Mouse (Mus musculus): ENCODE results near the gene Ccdc155.
"Not testable (repeated sequence)": the region's sequence is repeated elsewhere in the genome, so short reads cannot be mapped to it uniquely, and the experiment has no call there.

The Ccdc155 gene

DNA sequence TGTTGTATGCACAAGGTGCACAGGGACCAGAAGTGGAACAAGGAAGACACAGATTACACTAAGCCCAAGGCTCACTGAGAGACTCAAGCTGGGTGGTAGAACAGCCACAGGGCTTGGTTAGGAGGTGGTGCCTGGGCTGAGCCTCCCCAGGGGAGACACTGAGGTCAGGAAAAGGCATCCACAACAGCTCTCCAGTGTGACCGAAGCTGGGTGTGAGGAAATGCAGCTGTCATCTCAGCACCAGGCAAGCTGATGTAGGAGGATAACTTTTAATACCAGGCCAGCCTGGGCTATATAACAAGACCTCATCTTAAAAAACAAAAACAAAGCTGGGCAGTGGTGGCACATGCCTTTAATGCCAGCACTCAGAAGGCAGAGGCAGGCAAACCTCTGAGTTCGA is 13.5 kb downstream of the Ccdc155 start:
- no peak for DNase-seq (ENCODE audit: low spot score)

DNA sequence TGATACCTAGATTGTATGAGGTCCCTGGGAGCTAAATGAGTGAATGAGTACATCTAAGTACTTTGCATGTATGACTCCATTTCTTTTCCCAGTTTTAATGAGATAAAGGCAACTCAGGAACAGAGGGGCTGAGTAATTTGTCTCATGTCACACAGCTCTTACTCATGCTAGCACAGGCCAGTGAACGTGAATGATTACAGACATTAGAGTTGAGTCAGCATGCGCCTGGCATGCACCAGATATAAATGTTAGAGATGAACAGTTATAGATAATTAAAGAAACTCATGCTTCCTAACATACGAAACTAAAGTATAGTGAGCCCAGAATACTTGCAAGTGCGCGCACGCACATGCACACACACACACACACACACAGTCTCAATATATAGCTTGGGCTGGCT is 14.5 kb downstream of the Ccdc155 start:
- DNase-seq (ENCODE audit: low spot score) = no peak

DNA sequence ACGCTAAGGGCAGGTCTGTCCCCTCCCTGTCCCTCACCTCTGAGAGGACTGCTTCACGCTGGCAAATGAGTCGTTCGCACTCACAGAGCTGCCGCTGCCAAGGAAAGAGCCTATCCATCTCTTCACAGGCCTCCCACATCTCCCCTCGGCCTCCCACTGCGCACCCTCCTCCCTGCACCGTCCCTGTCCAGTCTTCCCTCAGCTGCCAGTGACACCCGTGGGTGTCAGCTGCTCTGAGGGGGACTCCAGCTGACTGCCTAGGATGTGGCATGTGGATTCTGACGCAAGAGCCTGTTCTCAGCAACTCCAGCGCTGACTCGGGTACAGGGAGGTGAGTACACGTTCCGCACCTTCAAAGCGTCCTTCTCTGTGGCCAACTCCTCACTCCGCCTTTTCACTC is 15.1 kb downstream of the Ccdc155 start:
- DNase-seq (ENCODE audit: low spot score) = no peak

DNA sequence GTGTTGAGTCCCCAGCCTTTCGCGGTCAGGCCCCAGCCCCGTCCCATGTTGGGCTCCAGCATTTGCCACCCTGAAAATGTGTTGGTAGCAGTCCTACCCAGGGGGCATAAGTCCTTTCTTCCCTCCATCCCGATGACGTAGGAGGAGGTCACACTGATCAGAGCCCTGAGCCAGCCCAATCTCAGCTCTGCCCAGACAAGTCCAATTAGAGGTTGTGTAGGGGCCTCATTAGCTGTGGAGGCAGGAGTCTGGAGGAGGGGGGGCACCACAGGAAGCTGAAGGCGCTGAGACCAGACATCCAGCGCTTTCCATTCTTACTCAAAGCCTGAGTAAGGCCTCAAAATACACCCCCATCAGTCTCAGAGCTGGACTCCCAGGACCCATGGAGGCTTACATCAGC is 18.8 kb downstream of the Ccdc155 start:
- no peak for DNase-seq (ENCODE audit: low spot score)

DNA sequence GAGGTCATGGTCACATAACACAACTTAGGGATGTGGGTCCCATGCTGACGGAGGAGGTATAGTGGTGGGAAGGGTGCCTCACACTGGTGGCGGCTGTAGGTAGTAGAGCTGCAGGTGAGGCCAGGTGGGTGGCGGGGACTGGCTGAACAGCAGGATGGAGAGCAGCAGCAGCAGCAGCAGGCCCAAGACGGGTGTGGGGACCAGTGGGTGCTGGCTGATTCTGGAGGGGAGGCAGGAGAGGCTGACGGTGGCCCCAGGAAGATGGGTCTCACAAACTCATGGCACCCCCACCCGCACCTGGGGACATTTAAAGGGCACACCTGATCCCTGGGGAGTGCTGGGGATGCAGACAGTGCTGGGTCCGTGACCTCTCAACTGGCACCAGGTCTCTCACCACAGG is 21.0 kb downstream of the Ccdc155 start:
- DNase-seq (ENCODE audit: low spot score) = no peak

DNA sequence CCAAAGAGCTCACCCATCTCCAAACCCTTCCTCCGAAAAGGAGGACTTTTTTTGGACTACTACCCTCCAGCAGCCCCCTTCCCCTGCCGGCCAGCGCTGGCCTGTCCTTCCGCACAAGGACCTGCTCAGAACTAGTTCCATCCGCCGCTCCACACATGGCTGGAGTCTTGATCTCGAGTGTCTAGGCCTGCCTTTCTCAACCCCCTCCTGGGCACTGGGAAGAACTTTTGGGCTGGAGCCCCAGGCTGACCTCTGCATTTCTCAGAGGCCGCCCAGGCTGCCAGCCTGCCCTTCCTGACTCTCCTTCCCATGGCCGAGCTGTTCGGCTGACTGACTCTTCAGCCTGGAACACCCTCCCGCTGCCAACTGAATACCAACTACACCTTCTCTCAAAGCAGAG is 22.1 kb downstream of the Ccdc155 start:
- DNase-seq (ENCODE audit: low spot score) = no peak

DNA sequence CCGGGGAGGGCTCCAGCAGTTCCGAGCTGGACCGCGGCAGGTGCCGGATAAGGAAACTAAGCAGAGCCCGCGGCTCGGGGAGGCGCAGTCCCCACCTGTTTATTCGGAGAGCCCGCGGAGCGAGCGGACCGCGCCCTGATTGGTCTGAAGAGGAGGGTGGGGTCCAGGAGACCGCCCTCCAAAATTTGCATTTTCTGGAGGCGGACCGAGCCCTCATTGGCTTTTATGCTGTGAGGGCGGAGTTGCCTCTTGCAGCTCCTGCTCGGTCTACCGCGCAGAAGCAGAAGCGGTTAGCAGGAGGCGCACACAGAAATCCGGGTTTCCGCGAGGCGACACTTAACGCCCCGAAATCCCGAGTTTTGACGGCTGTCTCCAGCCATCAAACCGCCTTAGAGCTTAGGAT is 22.5 kb downstream of the Ccdc155 start:
- peak; percentile 83 for DNase-seq (ENCODE audit: low spot score)

DNA sequence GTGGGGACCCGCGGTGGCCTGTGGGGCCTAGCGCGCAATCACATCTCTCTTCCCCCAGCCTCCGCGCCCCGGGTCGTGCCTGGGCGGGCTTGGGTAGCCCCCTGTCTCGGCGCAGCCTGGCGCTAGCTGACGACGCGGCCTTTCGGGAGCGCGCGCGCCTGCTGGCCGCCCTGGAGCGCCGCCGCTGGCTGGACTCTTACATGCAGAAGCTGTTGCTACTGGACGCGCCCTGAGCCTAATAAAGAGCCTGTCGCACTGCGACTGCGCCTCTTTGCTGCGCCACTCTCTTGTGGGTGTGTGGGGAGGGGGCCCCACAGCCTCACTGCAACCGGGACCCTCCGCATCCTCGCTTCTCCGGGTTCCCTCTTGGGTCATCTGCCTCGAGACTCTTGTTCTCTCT is 23.2 kb downstream of the Ccdc155 start:
- no peak for DNase-seq (ENCODE audit: low spot score)

DNA sequence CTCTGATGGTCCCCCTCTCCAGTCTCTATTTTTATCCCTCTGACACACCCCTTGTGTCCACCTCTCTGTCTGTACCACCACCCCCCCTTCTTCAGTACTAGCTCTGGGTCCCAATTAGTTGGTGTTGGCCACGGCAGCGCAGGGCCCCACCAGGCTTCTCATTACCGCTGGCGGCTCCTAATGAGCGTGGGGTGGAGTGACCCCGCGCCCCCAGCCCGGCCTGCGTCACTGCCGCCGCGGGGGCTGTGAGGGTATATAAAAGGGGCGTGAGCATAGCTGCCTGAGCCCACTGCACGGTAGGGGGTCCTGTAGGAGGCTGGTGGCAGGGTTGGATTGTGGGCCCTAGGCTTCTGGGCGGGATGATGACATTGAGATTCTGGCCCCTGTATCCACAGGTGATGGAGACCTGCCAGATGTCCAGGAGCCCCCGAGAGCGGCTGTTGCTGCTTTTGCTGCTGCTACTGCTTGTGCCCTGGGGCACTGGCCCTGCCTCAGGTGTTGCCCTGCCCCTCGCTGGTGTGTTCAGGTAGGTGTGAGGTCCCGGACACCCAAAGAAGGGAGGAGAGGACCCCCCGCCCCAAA is 23.7 kb downstream of the Ccdc155 start, which contains the start of gene Pth2:
Gene Pth2 (plus strand): TSS at position 100 of the 582 bp plus-strand sequence.
- DNase-seq (ENCODE audit: low spot score) = no peak

DNA sequence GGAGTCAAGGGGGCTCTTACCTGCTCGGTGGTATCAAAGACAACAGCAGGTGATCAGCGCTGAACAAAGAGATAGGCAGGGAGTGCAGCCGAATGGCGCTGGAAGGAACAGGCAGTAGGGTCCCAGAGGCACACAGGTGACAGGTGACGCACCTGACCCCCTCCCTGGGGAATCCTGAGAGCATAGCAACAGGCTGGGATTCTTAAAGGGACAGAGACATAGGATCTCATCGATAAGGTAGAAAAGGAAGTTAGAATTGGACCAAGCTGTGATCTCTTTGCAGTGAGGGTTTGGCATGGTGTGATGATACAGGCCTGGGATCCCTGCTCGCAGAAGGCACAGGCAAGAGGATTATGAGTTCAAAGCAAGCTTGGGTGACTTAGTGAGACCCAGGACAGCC is 25.2 kb downstream of the Ccdc155 start, which contains the start of gene Gfy:
Gene Gfy (minus strand): TSS at position 101 of the 400 bp plus-strand sequence.
- DNase-seq (ENCODE audit: low spot score) = no peak

DNA sequence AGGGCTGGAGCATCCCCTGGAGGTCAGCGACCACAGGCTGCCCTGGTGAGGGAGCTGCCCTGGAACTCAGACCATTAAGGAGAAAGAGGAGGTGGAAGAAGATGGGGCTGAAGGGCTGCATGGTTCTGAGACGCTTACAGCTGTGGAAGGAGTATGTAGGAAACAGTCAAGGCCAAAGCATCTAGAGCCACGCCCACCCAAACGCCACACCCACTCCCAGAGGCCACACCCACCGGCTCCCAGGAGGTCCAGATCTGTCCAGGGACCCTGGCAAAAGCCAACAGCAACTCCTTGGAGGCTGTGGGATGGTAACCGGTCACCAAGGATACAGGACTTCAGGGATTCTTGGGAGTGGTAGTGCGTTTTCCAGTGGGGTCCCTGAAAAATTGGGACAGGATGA is 26.1 kb downstream of the Ccdc155 start:
- no peak for DNase-seq (ENCODE audit: low spot score)

DNA sequence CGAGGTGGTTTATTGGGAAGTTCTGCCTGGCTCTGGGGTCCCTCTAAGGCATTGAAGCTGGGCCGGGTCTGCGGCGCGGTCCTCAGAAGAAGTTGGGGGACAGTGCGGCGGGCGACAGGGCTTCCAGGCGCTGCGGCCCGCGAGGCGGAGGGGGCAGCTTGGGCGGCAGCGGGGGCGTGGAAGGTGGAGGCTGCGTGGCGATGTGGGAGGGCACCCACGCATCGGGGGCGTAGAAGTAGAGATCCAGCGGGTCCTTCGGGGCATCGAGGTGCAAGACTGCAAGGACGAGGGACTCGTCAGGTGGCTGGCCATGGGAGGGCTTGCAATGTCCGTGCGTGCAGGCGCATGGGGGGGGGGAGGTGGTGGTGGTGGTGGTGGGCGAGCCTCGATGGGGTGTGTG is 28.3 kb downstream of the Ccdc155 start:
- no peak for DNase-seq (ENCODE audit: low spot score)

DNA sequence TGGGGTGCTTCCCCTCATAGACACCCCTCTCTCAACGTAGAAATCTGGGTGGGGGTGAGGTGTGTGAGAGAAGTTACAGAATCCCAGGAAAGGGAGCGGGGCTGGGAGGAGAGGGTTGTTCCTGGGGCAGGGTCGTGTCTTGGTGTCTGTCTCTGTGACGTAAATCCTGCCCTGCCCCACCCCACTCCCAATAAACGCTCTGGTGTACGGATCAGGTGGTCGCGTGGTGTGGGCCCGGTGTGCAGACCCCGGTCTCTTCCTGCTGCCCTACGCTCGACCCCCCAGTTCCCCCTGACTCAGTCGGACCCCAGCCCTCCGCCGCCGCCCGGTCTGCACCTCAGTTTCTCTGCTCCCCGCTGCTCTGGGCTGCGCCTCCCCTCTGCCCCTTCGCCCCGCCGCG is 28.8 kb downstream of the Ccdc155 start:
- no peak for DNase-seq (ENCODE audit: low spot score)

DNA sequence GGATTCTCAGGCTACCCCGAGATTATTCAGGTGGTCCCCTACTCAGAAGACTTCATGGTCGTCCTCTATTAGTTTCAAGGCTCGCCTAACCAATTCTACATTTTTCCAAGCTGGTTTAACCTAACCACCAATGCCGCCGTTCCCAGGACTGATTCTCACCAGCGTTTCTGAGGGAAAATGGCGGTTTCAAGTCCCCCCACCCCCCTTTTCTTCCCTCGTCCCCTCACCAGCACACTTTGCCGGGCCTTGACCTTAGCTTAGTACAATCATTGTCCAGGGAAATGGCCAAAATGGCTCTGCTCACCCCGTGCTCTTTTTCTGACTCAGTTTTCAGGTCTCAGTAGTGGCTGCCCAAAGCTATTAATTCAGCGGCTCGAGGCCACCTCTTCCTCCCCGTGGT is 29.3 kb downstream of the Ccdc155 start:
- DNase-seq (ENCODE audit: low spot score) = no peak

DNA sequence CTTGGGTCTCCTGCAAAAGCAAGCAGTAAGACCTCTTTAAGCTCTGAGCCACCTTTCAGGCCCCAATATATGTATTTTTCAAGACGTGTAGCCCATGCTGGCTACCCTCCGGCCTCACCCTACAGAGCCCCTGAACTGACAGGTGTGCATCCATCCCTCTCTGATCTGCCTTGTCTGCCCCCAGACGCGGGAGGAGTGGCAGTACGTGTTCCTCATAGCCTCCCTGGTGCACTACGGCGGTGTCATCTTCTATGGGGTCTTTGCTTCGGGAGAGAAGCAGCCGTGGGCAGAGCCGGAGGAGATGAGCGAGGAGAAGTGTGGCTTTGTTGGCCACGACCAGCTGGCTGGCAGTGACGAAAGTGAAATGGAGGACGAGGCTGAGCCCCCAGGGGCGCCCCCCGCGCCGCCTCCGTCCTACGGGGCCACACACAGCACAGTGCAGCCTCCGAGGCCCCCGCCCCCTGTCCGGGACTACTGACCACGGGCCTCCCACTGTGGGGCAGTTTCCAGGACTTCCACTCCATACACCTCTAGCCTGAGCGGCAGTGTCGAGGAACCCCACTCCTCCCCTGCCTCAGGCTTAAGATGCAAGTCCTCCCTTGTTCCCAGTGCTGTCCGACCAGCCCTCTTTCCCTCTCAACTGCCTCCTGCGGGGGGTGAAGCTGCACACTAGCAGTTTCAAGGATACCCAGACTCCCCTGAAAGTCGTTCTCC is 30.0 kb downstream of the Ccdc155 start:
- no peak for DNase-seq (ENCODE audit: low spot score)

DNA sequence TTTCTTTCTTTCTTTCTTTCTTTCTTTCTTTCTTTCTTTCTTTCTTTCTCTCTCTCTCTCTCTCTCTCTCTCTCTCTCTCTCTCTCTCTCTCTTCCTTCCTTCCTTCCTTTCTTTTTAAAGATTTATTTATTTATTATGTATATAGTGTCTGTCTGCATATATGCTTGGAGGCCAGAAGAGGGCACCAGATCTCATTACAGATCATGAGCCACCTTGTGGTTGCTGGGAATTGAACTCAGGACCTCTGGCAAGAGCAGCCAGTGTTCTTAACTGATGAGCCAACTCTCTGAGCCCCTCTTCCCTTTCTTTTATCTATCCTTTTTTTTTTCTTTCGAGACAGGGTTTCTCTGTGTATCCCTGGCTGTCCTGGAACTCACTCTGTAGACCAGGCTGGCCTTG is 30.9 kb downstream of the Ccdc155 start:
- DNase-seq (ENCODE audit: low spot score) = not testable (repeated sequence)

DNA sequence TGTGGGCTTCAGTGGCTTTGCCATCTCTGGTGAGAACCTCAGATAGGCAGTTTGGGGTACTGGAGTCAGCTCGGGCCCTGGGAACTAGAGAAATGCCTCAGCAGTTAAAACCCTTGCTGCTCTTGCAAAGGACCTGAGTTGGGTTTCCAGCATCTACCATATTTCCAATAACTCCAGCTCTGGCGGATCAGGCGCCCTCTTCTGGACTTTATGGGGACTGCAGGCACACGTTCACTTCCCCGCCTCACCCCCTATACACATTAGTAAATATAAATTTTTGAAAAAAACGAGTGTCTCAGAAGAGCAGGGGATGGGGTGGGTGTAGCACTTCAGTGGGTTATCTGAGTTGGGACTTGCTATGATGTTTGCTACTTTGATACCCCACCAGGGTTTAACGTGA is 31.7 kb downstream of the Ccdc155 start:
- DNase-seq (ENCODE audit: low spot score) = no peak

DNA sequence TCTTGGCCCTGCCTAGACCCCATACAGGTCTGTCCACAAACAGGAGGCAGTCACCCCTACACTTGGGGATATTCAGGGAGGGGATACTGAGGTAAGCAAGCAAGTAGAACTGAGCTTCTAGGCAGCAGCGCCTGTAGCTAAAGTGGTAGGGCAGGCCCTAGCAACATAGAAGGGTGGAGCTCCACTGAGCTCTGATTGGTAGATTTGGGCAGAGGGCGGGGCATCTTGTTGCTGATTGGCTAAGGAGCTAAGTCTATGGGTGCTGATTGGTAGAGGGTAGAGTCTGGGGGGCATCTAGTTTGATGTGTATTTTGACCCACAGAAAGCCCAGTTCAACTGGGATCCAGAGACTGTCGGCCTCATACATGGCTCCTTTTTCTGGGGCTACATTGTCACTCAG is 35.2 kb downstream of the Ccdc155 start:
- DNase-seq (ENCODE audit: low spot score) = no peak

DNA sequence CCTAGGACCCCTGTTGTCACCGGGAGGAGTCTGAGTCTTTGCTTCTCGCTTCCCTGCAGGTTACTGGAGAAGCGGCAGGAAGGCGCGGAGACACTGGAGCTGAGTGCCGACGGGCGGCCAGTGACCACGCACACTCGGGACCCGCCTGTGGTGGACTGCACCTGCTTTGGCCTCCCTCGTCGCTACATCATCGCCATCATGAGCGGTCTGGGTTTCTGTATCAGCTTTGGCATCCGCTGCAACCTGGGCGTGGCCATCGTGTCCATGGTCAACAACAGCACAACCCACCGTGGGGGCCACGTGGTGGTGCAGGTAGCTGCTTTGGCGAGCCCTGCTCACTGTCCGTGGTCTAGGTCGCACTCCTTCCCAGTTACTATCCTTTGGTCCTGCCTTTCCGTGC is 36.0 kb downstream of the Ccdc155 start:
- no peak for DNase-seq (ENCODE audit: low spot score)

DNA sequence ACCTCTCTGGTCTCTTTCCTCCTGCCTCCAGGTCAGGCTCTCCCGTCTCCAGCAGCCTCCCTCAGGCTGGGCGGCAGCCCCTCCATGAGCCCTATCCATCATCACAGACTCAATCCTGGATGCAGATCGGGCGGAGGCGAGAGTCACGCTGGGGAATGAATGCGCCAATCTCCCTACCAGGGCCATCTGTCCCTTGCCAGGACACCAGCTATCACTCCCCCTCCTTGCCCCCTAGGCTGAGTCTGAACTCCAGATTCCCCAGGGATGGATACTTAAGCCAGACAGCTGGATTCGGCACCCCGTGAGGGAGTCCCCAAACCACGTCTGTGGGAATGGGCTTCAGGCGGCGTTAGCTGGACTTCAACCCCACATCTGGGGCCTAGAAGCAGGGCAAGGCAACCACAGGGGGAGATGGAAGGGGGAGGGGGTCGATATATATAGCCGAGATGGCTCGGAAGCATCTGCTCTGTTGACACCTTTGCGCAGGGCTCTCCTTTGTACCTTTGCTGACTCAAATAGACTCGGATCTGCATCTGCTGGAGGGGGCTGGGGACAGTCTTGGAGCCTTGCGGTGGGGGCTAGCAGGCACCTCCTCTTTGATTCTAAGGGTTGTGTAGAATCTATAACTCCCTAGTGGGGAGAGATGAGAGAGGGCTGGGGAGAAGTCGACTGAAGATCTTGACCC is 36.8 kb downstream of the Ccdc155 start:
- DNase-seq (ENCODE audit: low spot score) = no peak

DNA sequence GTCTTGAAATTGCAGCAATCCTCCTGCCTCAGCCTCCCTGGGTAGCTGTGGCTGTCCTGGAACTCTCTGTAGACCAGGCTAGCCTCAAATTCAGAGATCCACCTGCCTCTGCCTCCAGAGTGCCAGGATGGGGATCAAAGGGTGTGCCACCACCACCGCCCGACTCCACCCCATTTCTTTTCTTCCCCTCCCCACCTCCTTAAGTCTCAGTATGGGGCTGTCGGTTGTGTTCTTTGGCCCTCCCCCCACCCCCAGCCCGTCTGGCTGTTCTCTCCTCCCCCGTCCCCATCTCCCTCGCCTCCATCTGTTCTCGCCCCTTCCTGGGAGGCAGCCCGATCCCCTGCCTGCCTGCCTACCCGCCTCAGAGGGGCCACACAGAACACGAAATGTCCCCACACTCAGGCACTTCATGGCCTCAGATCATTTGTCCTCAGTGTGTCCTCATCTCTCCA is 37.7 kb downstream of the Ccdc155 start:
- DNase-seq (ENCODE audit: low spot score) = no peak

DNA sequence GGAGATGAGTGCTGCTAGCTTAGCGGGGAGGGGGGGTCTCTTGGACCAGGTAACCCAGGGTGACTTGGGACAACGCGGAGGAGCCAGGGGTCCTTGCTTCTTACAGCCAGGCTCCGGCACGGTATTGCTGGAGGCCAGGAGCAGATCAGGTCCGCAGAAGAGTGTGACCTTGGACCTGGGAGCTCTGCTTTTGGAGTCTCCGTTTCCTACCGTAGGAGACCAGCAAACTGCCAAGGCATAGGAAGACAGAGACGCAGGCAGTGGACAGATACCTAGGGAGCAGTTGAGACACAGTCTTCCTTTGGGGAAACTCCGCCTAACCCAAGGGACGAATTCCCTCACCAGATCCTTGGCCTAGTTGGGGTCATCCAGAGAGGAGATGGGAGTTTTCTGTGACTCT is 39.0 kb downstream of the Ccdc155 start:
- no peak for DNase-seq (ENCODE audit: low spot score)

DNA sequence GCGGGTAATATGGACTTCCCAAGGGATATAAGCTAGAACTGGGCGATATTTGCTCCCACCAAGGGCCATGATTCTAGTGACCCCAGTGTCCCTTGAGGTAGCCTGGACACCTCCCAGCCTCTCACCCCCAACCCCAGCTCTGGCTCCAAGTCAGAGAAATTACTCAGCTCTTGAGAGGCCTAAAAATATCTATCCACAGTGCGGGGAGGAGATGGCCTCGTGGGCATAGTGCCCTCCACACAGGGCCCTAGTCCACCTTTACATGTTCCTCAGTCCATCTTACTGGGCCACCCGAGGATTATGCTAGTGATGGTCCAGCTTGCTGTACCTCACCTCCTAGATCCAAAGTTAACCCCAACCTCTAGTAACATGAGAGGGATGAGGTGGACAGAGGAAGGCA is 39.9 kb downstream of the Ccdc155 start:
- DNase-seq (ENCODE audit: low spot score) = no peak
